Mouse (Mus musculus) left cerebral cortex, adult 9 months (tissue): Measurements from ENCODE around the gene Gm49354.
A peak's percentile ranks its signal among the peaks of the same experiment; 100 is the strongest.
"Not testable (repeated sequence)": the region's sequence is repeated elsewhere in the genome, so short reads cannot be mapped to it uniquely, and the experiment has no call there.

ENCODE experiments used
- DNase-seq, 2 experiments: peaks; one replicate each; pipeline ENCODE4 v3.0.0; 2022; ENCODE audit warnings: low spot score in 2 of 2

Gm49354 gene

GRCm38 (mm10) chr13:59766786-59767515 is 15.1 kb downstream of the Gm49354 start:
- no peak for DNase-seq

- DNase-seq, result no peak
These were observed 19.3 kb downstream of the Gm49354 start for GRCm38 (mm10) chr13:59762791-59763190.

GRCm38 (mm10) chr13:59756906-59757305 is 25.1 kb downstream of the Gm49354 start:
- no peak for DNase-seq

GRCm38 (mm10) chr13:59750310-59750709 is 31.7 kb downstream of the Gm49354 start:
- DNase-seq, result no peak

- DNase-seq, result peak in 1 of 2 experiments; percentile 74
These were observed 35.3 kb downstream of the Gm49354 start, which contains the start of gene 1700014D04Rik for GRCm38 (mm10) chr13:59746711-59747110. Gene 1700014D04Rik (minus strand): TSS chr13:59746752.

GRCm38 (mm10) chr13:59746164-59746563 is 35.9 kb downstream of the Gm49354 start:
- DNase-seq, result no peak

GRCm38 (mm10) chr13:59745462-59745861 is 36.6 kb downstream of the Gm49354 start:
- DNase-seq, result no peak

GRCm38 (mm10) chr13:59741697-59742096 is 40.3 kb downstream of the Gm49354 start:
- no peak for DNase-seq

- DNase-seq, result no peak
These were observed 40.9 kb downstream of the Gm49354 start for GRCm38 (mm10) chr13:59741096-59741495.

- no peak for DNase-seq
These were observed 42.6 kb downstream of the Gm49354 start for GRCm38 (mm10) chr13:59739397-59739796.

- DNase-seq, result no peak
These were observed 43.6 kb downstream of the Gm49354 start for GRCm38 (mm10) chr13:59738455-59738854.

GRCm38 (mm10) chr13:59735190-59735589 is 46.9 kb downstream of the Gm49354 start:
- no peak for DNase-seq

- DNase-seq, result not testable (repeated sequence)
These were observed 47.7 kb downstream of the Gm49354 start for GRCm38 (mm10) chr13:59734347-59734746.

- DNase-seq, result no peak
These were observed 48.1 kb downstream of the Gm49354 start for GRCm38 (mm10) chr13:59733936-59734335.

- no peak for DNase-seq
These were observed 50.4 kb downstream of the Gm49354 start, which contains the start of gene Spata31d1d for GRCm38 (mm10) chr13:59731652-59732051. Gene Spata31d1d (minus strand): TSS chr13:59731752.

GRCm38 (mm10) chr13:59728378-59729093 is 53.5 kb downstream of the Gm49354 start:
- DNase-seq, result peak; percentile 48 to 91

GRCm38 (mm10) chr13:59726139-59726867 is 55.7 kb downstream of the Gm49354 start:
- DNase-seq, result no peak

GRCm38 (mm10) chr13:59722089-59722488 is 60.0 kb downstream of the Gm49354 start:
- DNase-seq, result not testable (repeated sequence)

- no peak for DNase-seq
These were observed 62.6 kb downstream of the Gm49354 start for GRCm38 (mm10) chr13:59719475-59719874.

GRCm38 (mm10) chr13:59718857-59719440 is 63.1 kb downstream of the Gm49354 start:
- not testable (repeated sequence) for DNase-seq

GRCm38 (mm10) chr13:59713710-59714109 is 68.3 kb downstream of the Gm49354 start:
- DNase-seq, result no peak

- DNase-seq, result not testable (repeated sequence)
These were observed 70.1 kb downstream of the Gm49354 start, which contains the start of gene Spata31d1b for GRCm38 (mm10) chr13:59711984-59712383. Gene Spata31d1b (plus strand): TSS chr13:59712284.
